Mouse (Mus musculus) adipocyte (in vitro differentiated cells): ENCODE results near the gene Oat.

ENCODE experiments used
- DNase-seq: peaks from one replicate; pipeline ENCODE4 v3.0.0-alpha.2; 2016; ENCODE audit warnings: low spot score

Gene Oat

GRCm38 (mm10) chr7:132541566-132541965 is 34.6 kb downstream of the Oat start:
- no peak for DNase-seq

- no peak for DNase-seq
Measured at GRCm38 (mm10) chr7:132540597-132540996, 35.6 kb downstream of the Oat start.

GRCm38 (mm10) chr7:132529206-132529605 is 47.0 kb downstream of the Oat start:
- DNase-seq: no peak

- DNase-seq: no peak
Measured at GRCm38 (mm10) chr7:132513419-132513982, 62.7 kb downstream of the Oat start.

GRCm38 (mm10) chr7:132509110-132509509 is 67.1 kb downstream of the Oat start:
- no peak for DNase-seq
